Mouse (Mus musculus) forebrain, embryonic 16.5 days (tissue): ENCODE measurements at regions not wholly inside any gene's neighbourhood (a gene's known extent, or its start where the extent isn't known, plus 50 kb on each side); places are given as distances from the start of the nearest gene placed in this dataset.

Source experiments
- ATAC-seq: fragments of 200-750 bp; cut with Nextera tagmentation; 2 replicates; pipeline ENCODE4 v1.8.0; 2017; ENCODE audit warnings: mild to moderate bottlenecking, moderate library complexity
- H3K27ac ChIP-seq: fragments of 300-500 bp; sonication (generic); 2 replicates; pipeline ENCODE4 v1.5.1; 2014; ENCODE audit warnings: low read length, control low read depth
- H3K27me3 ChIP-seq: fragments of 300-500 bp; sonication (generic); replicated peaks from 2 replicates; pipeline ENCODE4 v1.6.1; 2014; ENCODE audit warnings: low read length; ENCODE audit not compliant: control insufficient read depth, insufficient read depth
- H3K36me3 ChIP-seq: fragments of 300-500 bp; sonication (generic); 2 replicates; pipeline ENCODE4 v1.6.1; 2014; ENCODE audit not compliant: control insufficient read depth, insufficient read depth
- H3K4me1 ChIP-seq: fragments of 300-500 bp; sonication (generic); replicated peaks from 2 replicates; pipeline ENCODE4 v1.6.1; 2014; ENCODE audit warnings: low read length; ENCODE audit not compliant: control insufficient read depth, insufficient read depth
- H3K4me2 ChIP-seq: fragments of 300-500 bp; sonication (generic); 2 replicates; pipeline ENCODE4 v1.6.1; 2014; ENCODE audit warnings: mild to moderate bottlenecking, low read length, control low read depth
- H3K4me3 ChIP-seq: fragments of 300-500 bp; sonication (generic); replicated peaks from 2 replicates; pipeline ENCODE4 v1.5.1; 2014; ENCODE audit warnings: mild to moderate bottlenecking, low read length, control low read depth
- H3K9ac ChIP-seq: fragments of 300-500 bp; sonication (generic); replicated peaks from 2 replicates; pipeline ENCODE4 v1.6.1; 2014; ENCODE audit warnings: low read depth, low read length, control low read depth
- H3K9me3 ChIP-seq: fragments of 300-500 bp; sonication (generic); 2 replicates; pipeline ENCODE4 v1.6.1; 2016; ENCODE audit warnings: low read length; ENCODE audit not compliant: control insufficient read depth
- WGBS: fragments of 180-500 bp; shearing (Covaris S2); extraction: QIAGEN DNeasy Blood & Tissue Kit; methylation state at CpG from one replicate; pipeline ENCODE4 v1.1.7; 2014; 5-methylcytosine and 5-hydroxymethylcytosine counted together

DNA sequence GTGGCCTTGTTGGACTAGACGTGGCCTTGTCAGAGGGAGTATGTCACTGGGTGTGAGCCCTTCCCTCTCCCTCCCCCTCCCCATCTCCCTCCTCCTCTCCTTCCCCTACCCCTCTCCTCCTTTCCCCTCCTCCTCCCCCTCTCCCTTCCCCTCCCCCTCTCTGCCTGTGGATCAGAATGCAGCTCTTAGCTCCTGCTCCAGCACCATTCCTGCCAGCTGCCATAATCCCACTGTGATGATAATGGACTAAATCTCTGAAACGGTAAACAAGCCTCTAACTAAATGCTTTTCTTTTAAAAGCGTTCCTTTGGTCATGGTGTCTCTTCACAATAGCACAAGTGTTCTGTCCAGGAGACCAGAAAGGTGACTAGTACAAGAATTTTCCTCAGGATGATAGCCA, 573.1 kb upstream of the Gm19410 start:
- Histone ChIP-seq H3K9me3 (no peaks in the 10 kb centered on the region), H3K4me2 (no peak overlapping the region), H3K9ac (no peak overlapping the region), H3K36me3 (no peaks in the 10 kb centered on the region), H3K4me3 (no peak overlapping the region), H3K4me1 (peaks cover 9% of the 10 kb centered on the region; the same call in 1 of the 2 replicates), H3K27ac (no peak overlapping the region), H3K27me3 (no peaks in the 10 kb centered on the region)
- 20% methylated on average over 3 of the region's 3 CpGs for WGBS
- no peak for ATAC-seq

DNA sequence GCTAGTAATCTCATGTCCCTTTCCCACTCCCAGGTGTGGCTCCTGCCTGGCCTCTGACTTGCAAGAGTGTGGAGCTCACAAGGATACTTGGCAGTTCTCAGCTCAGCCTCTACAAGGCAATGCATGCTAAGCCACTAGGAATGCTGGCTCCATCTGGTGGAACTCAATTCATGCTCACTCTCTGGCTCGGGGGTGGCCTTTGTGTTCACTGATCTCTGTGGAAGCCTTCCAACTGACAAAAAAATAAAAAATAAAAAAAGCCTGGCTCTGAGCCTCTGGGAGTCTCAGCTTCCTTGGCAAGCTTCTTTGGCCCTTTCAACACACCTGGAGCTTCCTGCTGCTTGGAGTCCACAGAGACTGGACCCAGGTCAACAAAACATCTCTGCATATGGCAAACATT, 571.8 kb upstream of the Gm19410 start:
- peak; percentile 83 for ATAC-seq
- Histone ChIP-seq H3K27ac (no peak overlapping the region), H3K4me1 (peaks cover 9% of the 10 kb centered on the region; the same call in 1 of the 2 replicates), H3K4me3 (no peak overlapping the region), H3K27me3 (no peaks in the 10 kb centered on the region), H3K36me3 (no peaks in the 10 kb centered on the region), H3K9ac (no peak overlapping the region), H3K9me3 (no peaks in the 10 kb centered on the region), H3K4me2 (no peak overlapping the region)
- WGBS: 19% methylated on average over 1 of the region's 1 CpGs

DNA sequence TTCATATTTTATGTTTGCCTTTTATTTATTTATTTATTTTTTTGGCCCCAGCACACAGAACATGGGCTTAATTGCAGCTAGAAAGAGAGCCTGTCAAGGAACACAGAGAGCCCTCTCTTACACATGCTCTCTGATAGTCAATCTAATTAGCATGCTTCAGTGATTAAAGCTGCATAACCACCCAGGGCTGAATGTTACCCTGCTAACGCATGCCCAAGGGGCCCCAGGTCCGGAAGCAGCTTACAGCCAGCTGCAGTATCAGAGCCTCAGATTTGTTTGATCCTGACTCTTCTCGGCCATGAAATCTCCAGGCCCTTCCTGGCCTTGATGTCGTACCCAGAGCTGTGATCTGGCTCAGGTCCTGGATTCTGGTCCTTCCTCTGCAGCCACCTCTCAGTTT, 569.4 kb upstream of the Gm19410 start:
- Histone ChIP-seq H3K9me3 (no peaks in the 10 kb centered on the region), H3K4me1 (peaks cover 9% of the 10 kb centered on the region; the same call in 1 of the 2 replicates), H3K36me3 (no peaks in the 10 kb centered on the region), H3K9ac (no peak overlapping the region), H3K27me3 (no peaks in the 10 kb centered on the region), H3K4me3 (no peak overlapping the region), H3K27ac (no peak overlapping the region), H3K4me2 (no peak overlapping the region)
- peak; percentile 61; the same call in 1 of the 2 replicates for ATAC-seq
- 6% methylated on average over 4 of the region's 4 CpGs for WGBS

DNA sequence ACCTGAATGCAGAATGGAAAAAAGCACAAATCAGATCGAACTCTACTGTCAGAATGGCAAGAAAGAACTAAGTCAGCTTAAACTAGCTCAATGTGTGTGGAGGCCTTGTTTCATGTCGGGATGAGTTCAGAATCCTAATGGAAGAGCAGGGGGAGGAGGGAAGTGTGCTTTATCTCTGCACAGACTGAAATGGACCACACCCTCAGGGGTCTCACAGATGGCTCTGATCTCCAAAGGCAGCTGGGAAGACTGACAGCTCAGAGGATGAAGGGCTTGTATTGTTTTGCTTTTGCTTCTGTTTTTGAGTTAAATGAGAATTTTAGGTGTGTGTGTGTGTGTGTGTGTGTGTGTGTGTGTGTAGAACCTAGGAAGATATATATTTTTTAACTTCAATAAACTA, 566.8 kb upstream of the Gm19410 start:
- WGBS: 68% methylated on average over 2 of the region's 2 CpGs
- H3K27ac ChIP-seq: no peak overlapping the region

DNA sequence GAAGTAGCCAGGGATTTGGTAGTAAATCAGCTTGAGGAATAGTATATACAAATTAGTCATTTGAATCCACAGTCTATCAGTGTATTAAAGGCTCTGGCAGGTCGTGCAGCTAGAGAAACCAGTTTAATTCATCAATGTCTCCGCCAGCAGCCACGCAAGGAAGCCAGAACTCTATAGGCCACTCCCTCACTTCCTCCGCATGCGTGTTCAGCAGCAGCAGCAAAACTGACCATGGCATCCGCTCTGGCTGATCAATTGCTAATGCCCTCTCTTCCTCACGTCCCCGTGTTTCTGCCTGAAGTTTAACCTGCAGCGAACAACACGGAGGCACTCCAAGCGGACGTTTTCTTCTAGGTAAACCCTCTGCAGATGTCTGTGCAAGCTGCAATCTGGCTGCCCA, 564.2 kb upstream of the Gm19410 start:
- 71% methylated on average over 12 of the region's 12 CpGs for WGBS
- no peak for ATAC-seq
- Histone ChIP-seq H3K9me3 (no peaks in the 10 kb centered on the region), H3K4me3 (no peak overlapping the region), H3K4me1 (no peaks in the 10 kb centered on the region; the same call in none of the 2 replicates), H3K27ac (no peak overlapping the region), H3K27me3 (no peaks in the 10 kb centered on the region), H3K4me2 (no peak overlapping the region), H3K36me3 (no peaks in the 10 kb centered on the region), H3K9ac (no peak overlapping the region)

More for the DNA sequence above, 566.8 kb upstream of the Gm19410 start:
- no peak overlapping the region for H3K4me2 ChIP-seq
- no peaks in the 10 kb centered on the region for H3K36me3 ChIP-seq
- no peaks in the 10 kb centered on the region for H3K27me3 ChIP-seq
- ATAC-seq: no peak
- no peak overlapping the region for H3K4me3 ChIP-seq
- H3K9me3 ChIP-seq: no peaks in the 10 kb centered on the region
- peaks cover 5% of the 10 kb centered on the region; the same call in 1 of the 2 replicates for H3K4me1 ChIP-seq
- H3K9ac ChIP-seq: no peak overlapping the region

DNA sequence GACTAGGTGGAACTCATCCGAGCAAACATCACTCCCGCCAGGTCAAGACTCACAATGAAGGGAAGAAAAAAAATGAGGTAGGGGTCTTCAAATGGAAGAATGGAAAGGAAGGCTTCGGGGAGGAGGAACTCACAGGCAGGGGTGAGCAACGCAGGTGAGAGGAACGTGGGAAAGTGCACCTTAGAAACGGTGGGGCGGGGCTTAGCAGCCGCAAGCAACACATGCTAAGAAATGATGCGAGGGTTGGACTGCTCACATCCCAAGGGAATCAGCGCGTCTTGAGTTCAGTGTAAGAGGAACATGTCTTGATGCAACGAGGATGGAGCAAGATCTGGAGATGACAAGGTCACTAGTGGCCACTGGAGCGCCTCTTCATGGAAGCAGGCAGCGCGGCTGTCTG, 560.6 kb upstream of the Gm19410 start:
- WGBS: 66% methylated on average over 15 of the region's 15 CpGs
- no peaks in the 10 kb centered on the region for H3K27me3 ChIP-seq
- no peak for ATAC-seq
- no peak overlapping the region for H3K27ac ChIP-seq
- H3K4me2 ChIP-seq: no peak overlapping the region
- no peaks in the 10 kb centered on the region for H3K36me3 ChIP-seq
- no peaks in the 10 kb centered on the region for H3K9me3 ChIP-seq
- no peak overlapping the region for H3K4me3 ChIP-seq
- no peak overlapping the region for H3K9ac ChIP-seq
- no peaks in the 10 kb centered on the region; the same call in 1 of the 2 replicates for H3K4me1 ChIP-seq

DNA sequence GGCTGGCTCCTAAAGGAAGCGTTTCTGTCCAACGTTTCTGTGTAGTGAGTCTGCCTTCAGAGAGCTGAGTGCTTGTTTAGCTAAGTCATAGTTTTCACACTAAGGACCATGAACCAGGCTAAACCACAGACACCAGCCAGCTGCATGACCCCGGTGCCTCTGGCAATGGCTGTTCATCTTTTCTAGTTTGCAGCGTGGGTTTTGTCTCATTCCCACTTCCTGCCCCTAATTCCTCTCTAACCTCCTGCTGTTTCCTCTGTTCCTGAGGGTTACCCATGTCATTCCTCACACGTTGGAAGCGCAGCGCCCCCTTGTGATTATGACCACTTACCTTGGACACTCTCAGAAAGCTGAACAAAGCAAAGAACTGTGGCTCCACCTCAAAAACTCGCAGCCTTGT, 560.1 kb upstream of the Gm19410 start:
- Histone ChIP-seq H3K9ac (no peak overlapping the region), H3K27me3 (no peaks in the 10 kb centered on the region), H3K4me3 (no peak overlapping the region), H3K36me3 (no peaks in the 10 kb centered on the region), H3K9me3 (no peaks in the 10 kb centered on the region), H3K27ac (no peak overlapping the region), H3K4me1 (no peaks in the 10 kb centered on the region; the same call in 1 of the 2 replicates), H3K4me2 (no peak overlapping the region)
- 16% methylated on average over 8 of the region's 8 CpGs for WGBS
- no peak for ATAC-seq

DNA sequence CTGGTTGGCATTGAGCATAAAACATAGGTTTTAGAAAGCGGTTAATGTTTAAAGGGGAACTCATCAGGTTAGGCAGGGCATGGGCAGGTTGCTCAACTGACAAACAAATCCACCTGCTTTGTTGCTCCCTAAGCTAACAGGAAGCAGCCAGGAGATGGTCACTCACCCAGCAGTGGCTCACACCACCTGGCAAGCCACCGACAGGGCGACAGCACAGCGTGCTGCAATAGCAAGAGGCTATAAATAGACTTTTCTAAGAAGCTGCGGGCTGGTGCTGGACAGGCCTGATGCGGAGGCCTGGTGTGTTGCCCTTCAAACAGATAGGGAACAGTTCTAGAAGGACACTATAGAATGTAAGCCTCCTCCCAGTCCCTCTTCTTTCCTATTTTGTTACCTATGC, 559.3 kb upstream of the Gm19410 start:
- Histone ChIP-seq H3K9me3 (no peaks in the 10 kb centered on the region), H3K9ac (no peak overlapping the region), H3K27ac (no peak overlapping the region), H3K4me3 (no peak overlapping the region), H3K4me2 (no peak overlapping the region), H3K36me3 (no peaks in the 10 kb centered on the region), H3K27me3 (no peaks in the 10 kb centered on the region), H3K4me1 (no peaks in the 10 kb centered on the region; the same call in 1 of the 2 replicates)
- no peak for ATAC-seq
- 67% methylated on average over 6 of the region's 6 CpGs for WGBS

DNA sequence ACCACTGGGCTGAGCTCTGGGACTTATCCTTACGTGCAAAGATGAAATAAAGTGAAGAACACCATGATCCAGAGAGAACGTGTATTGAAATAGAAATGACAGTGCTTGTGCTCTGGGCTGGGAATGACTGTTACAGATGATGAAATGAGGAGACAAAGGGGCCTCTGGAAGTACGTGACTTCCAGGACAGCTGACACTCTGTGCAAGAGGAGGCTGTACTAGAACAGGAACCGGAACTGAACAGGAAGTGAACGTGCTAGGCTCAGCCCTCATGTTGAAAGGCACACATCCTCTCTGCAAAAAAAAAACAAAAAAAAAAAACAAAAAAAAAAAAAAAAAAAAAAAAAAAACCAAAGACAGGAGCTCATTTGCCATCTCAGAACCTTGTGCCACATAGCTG, 557.2 kb upstream of the Gm19410 start:
- Histone ChIP-seq H3K4me1 (no peaks in the 10 kb centered on the region; the same call in 1 of the 2 replicates), H3K9ac (no peak overlapping the region), H3K36me3 (no peaks in the 10 kb centered on the region), H3K4me2 (no peak overlapping the region), H3K27me3 (no peaks in the 10 kb centered on the region), H3K27ac (no peak overlapping the region), H3K4me3 (no peak overlapping the region), H3K9me3 (no peaks in the 10 kb centered on the region)
- 86% methylated on average over 5 of the region's 5 CpGs for WGBS
- no peak for ATAC-seq
